Mouse (Mus musculus): ENCODE results near the gene Lrrc32.

GRCm38 (mm10) chr7:98495591-98495990 is 6.5 kb downstream of the Lrrc32 start:
- TF ChIP-seq CTCF (IDR thresholded peaks at IDR 0.05; ENCODE audit: low read depth, low read length) (no peak), POLR2A (IDR thresholded peaks at IDR 0.05; ENCODE audit: borderline replicate concordance, low read depth, low read length) (no peak)

Data from bone marrow macrophage, adult 2 months (primary cell).